Mouse (Mus musculus) liver, adult 2 months (tissue): ENCODE measurements at regions not wholly inside any gene's neighbourhood (a gene's known extent, or its start where the extent isn't known, plus 50 kb on each side); places are given as distances from the start of the nearest gene placed in this dataset.

Experiments used
- CTCF ChIP-seq: fragments of 200-500 bp; IDR thresholded peaks from 2 replicates; pipeline ENCODE4 v1.5.1; 2011; ENCODE audit warnings: low read depth, low read length, control low read depth
- POLR2A ChIP-seq: fragments of 200-500 bp; IDR thresholded peaks from 2 replicates; pipeline ENCODE4 v1.6.1; 2011; ENCODE audit warnings: low read length, control low read depth; ENCODE audit not compliant: insufficient read depth; ENCODE audit errors: extremely low read depth

- TF ChIP-seq CTCF = no peak
- TF ChIP-seq POLR2A = no peak
Observed at GRCm38 (mm10) chr2:71655504-71656390, 89.7 kb upstream of the Itga6 start.
